Mouse (Mus musculus) testis, adult 2 months (tissue): ENCODE data around the gene Ppm1l. TPM values are rescaled to one million over a fixed set of nuclear protein-coding genes. Genes with fewer than 3 reads are reported as not detected.

Source experiments
- H3K27ac ChIP-seq: fragments of 200-500 bp; 2 replicates; pipeline ENCODE4 v1.5.1; 2012; ENCODE audit warnings: low read depth, low read length; ENCODE audit not compliant: control insufficient read depth, insufficient read depth
- H3K27me3 ChIP-seq: fragments of 200-500 bp; 2 replicates; pipeline ENCODE4 v1.6.1; 2012; ENCODE audit warnings: mild to moderate bottlenecking, low read length, moderate library complexity; ENCODE audit not compliant: control insufficient read depth, insufficient read depth
- H3K36me3 ChIP-seq: fragments of 200-500 bp; 2 replicates; pipeline ENCODE4 v1.6.1; 2012; ENCODE audit warnings: mild to moderate bottlenecking, low read length; ENCODE audit not compliant: control insufficient read depth, insufficient read depth
- H3K4me1 ChIP-seq: fragments of 200-500 bp; 2 replicates; pipeline ENCODE4 v1.6.1; 2012; ENCODE audit warnings: low read length; ENCODE audit not compliant: control insufficient read depth, insufficient read depth
- H3K4me3 ChIP-seq: fragments of 200-500 bp; 2 replicates; pipeline ENCODE4 v1.5.1; 2012; ENCODE audit warnings: low read depth, mild to moderate bottlenecking, low read length, moderate library complexity, mixed read lengths; ENCODE audit not compliant: control insufficient read depth
- CTCF ChIP-seq: fragments of 200-500 bp; IDR thresholded peaks from 2 replicates; pipeline ENCODE4 v1.5.1; 2012; ENCODE audit warnings: low read depth, mild to moderate bottlenecking, inconsistent platforms, low read length, moderate library complexity; ENCODE audit not compliant: control insufficient read depth, insufficient read depth, insufficient replicate concordance
- POLR2A ChIP-seq: fragments of 200-500 bp; IDR thresholded peaks from 2 replicates; pipeline ENCODE4 v1.6.1; 2012; ENCODE audit warnings: low read depth, mild to moderate bottlenecking, inconsistent platforms, low read length, moderate library complexity; ENCODE audit not compliant: control insufficient read depth
- polyA plus RNA-seq: library from polyadenylated mRNA; depleted of rRNA; stranded (reverse); fragments of >200 nt; gene quantifications from 2 replicates; pipeline ENCODE4 v1.2.3, GENCODE M21; 2012

The Ppm1l gene
- polyA plus RNA-seq, 1 experiment: 2.2 TPM

DNA sequence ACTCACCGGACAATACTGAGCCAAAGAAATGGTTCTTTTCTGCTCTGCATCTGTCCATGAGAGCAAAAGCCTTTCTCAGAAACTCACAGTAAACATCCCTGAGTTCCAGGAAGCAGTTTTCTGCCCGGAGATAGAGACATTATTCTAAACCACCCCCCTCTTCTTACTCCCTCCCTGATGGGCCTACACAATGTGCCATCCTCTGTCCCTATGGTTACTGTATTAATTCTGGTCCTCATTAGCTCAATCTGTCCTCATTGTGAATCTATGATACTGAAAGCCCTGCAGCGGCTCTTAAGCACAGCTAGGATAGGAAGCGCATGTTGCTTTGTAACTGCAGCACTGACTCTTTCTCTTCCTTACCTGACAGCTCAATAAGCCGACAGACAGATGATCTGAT lies 228.4 kb downstream of the Ppm1l start:
- H3K27me3 ChIP-seq: no peaks in the 10 kb centered on the region
- TF ChIP-seq CTCF: no peak
- TF ChIP-seq POLR2A: no peak
- H3K4me3 ChIP-seq: no peak overlapping the region
- no peaks in the 10 kb centered on the region for H3K36me3 ChIP-seq
- no peak overlapping the region for H3K27ac ChIP-seq
- H3K4me1 ChIP-seq: no peaks in the 10 kb centered on the region

DNA sequence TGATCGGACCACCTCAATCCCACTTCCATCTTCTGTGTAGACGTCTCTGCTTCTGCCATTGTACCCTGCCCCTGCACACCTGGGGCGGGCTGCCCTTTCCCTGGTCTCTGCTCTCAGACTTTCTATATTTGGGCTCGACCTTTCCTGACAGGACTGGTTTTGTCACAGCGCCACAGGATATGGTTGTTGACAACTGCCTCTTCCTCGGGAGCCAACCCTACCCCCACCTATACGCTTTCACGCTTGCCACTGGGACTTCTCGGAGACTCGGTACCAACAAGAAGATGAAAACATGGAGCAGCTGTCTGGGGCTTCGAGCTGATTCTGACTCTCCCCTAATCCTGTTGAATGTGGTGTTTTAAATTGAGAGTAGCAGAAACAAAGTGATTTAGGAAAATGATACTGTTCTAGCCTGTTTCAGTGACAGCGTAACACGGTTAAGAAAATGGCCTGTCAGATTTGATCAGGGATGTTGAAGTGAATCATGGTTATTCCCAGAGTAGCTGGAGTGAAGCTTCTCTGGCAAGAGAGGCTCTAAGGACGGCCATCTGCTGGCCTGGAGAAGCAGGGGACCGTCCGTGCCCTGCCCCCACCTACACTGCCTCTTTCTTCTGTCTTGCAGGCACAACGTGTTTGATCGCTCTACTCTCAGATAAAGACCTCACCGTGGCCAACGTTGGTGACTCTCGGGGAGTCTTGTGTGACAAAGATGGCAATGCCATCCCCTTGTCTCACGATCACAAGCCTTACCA lies 232.2 kb downstream of the Ppm1l start:
- H3K27me3 ChIP-seq: no peaks in the 10 kb centered on the region
- H3K4me3 ChIP-seq: no peak overlapping the region
- no peaks in the 10 kb centered on the region for H3K4me1 ChIP-seq
- H3K36me3 ChIP-seq: no peaks in the 10 kb centered on the region
- TF ChIP-seq CTCF (no peak), POLR2A (no peak)
- H3K27ac ChIP-seq: no peak overlapping the region

DNA sequence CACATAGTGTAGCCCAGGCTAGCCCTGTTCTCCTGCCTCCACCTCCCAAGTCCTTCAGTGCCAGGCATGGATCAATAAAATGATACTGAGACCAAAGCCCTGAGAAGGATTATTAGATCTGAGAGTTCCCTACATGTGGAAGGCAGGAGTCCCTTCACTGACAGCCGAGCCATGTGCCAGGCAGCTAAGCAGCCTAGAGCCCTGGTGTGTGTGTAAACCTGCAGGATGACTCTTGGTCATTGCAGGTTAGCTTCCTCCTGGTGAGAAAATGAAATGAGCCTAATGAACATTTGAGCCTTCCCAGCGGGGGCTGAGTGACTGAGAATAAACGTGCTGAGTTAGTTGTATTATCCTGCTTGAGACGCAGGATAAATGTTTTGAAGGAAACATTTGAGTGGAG lies 232.9 kb downstream of the Ppm1l start:
- TF ChIP-seq POLR2A (no peak), CTCF (no peak)
- H3K4me3 ChIP-seq: no peak overlapping the region
- no peaks in the 10 kb centered on the region for H3K4me1 ChIP-seq
- no peak overlapping the region for H3K27ac ChIP-seq
- H3K36me3 ChIP-seq: no peaks in the 10 kb centered on the region
- H3K27me3 ChIP-seq: no peaks in the 10 kb centered on the region

DNA sequence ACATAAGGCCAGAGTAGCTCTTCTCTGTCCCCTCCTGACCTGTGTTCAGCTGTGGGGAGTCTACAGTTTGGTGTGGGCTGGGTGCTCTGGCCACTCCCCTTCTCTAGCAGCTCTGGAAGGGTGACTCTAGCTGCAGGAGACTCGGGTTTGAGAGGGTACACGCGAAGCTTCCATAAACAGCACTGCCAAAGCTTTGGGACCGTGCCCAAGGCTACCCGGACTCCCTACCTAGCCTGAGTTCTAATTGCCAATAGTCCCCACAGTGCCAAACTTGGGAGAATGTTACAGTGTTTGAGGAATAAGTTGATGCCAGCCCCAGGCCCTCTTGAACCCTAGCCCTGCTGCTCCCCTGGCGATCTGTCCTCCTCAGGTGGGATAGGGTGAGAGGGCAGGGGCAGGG lies 238.8 kb downstream of the Ppm1l start:
- no peak for TF ChIP-seq POLR2A
- H3K36me3 ChIP-seq: no peaks in the 10 kb centered on the region

DNA sequence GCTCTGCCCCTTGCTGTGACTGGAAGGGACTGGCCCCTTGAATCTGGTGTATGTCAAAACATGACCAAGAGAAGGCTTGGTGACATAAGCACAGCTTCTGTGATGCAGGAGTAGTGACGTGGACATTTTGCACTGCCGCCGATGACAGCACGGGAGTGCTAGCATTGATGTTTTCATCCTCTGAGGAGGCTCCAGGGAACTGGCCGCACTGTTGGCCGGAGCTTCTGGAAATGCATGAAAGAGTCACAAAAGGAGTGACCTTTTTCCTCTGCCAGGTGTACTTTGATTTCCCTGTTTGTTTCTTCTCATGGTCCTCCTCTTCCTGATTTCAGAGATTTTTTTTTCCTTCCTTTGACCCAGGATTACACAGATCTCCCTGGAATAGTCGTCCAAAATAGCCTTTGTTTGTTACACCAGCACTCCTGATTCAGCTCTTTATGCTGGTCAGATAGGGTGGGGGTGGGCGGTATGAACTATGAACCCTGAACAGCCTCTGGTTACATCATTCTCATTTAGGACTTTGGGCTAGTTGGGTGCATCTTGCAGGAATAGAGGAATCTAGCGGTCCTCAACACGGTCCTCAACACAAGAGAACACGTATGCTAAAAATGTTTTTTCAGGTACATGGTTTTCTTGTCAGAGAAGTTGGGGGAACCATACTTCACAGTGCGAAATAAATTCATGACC lies 239.6 kb downstream of the Ppm1l start:
- Histone ChIP-seq H3K27me3 (no peaks in the 10 kb centered on the region), H3K4me1 (no peaks in the 10 kb centered on the region), H3K27ac (no peak overlapping the region), H3K36me3 (no peaks in the 10 kb centered on the region), H3K4me3 (no peak overlapping the region)
- no peak for TF ChIP-seq POLR2A
- no peak for TF ChIP-seq CTCF

More for the DNA sequence above, 238.8 kb downstream of the Ppm1l start:
- no peaks in the 10 kb centered on the region for H3K27me3 ChIP-seq
- no peaks in the 10 kb centered on the region for H3K4me1 ChIP-seq
- no peak overlapping the region for H3K27ac ChIP-seq
- H3K4me3 ChIP-seq: no peak overlapping the region

DNA sequence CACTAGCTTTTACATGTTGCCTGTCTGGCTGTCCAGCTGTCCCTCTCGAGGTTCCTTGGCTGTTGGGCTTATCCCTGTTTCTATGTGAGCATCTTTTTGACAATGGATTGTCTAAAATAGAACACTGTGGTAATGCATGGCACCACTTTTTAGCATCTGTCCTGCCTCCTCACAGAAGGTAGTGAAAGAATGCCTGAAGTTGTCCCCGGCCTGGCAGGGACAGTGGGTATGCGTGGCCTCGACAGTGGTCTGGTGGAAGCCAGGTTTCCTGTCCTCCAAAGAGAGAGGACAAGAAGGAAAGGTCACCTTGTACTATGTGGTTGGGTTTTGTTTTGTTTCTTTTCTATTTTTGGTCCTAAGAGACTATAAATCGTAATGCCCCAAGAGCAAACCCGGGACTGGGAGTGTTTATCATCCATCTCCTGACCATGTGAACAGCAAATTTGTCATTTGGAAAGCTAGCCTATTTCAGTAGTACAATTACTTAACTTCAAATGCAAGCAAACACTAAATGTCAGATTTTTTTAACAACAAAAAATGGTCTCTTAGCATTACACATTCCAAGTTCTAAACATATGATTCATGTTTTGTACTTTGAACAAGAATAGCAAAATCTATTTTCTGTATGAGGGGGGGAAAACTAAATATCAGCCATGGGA lies 242.8 kb downstream of the Ppm1l start:
- Histone ChIP-seq H3K4me1 (no peaks in the 10 kb centered on the region), H3K27ac (no peak overlapping the region), H3K27me3 (no peaks in the 10 kb centered on the region), H3K36me3 (no peaks in the 10 kb centered on the region), H3K4me3 (no peak overlapping the region)
- TF ChIP-seq POLR2A (no peak), CTCF (no peak)

DNA sequence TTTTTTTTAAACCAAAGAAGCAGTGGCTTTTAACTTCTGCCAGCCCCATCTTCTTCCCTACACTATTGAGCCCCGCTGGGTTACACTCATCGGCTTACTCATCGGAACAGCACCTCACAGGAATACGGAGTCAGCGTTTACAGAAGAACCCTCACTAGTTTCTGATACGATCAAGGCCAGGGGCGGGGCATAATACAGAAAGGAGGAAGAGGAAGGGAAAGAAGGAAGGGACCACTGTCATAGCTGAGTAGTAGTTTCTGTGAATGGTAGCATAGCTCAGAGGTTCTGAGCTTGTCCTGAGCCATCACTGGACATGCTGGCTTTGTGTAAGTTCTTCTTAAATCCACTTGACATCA lies 243.3 kb downstream of the Ppm1l start:
- Histone ChIP-seq H3K4me1 (no peaks in the 10 kb centered on the region), H3K27ac (no peak overlapping the region), H3K36me3 (no peaks in the 10 kb centered on the region), H3K27me3 (no peaks in the 10 kb centered on the region), H3K4me3 (no peak overlapping the region)
- no peak for TF ChIP-seq CTCF
- no peak for TF ChIP-seq POLR2A

DNA sequence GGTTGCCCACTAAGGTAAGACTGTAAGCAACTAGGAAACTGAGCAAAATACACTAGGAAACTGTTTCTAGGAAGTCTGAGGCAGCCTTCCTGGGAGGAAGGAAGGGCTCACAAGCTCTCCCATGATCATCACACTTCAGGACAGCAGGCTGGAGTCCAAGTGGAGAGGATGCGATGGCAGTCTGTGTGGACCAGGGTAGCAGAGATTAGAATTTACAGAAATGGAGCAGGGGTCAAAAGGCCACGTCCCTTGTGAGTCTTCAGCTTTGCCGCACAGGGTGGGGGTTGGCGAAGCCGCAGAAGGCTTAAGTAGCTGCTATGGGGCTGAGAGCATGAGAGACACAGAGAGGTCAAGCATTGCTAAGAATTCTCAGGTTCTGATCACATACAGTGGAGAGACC lies 245.0 kb downstream of the Ppm1l start:
- TF ChIP-seq POLR2A (no peak), CTCF (no peak)
- H3K36me3 ChIP-seq: no peaks in the 10 kb centered on the region
- no peaks in the 10 kb centered on the region for H3K4me1 ChIP-seq
- H3K4me3 ChIP-seq: no peak overlapping the region
- H3K27ac ChIP-seq: no peak overlapping the region
- H3K27me3 ChIP-seq: no peaks in the 10 kb centered on the region
